In the genomic region with DNA sequence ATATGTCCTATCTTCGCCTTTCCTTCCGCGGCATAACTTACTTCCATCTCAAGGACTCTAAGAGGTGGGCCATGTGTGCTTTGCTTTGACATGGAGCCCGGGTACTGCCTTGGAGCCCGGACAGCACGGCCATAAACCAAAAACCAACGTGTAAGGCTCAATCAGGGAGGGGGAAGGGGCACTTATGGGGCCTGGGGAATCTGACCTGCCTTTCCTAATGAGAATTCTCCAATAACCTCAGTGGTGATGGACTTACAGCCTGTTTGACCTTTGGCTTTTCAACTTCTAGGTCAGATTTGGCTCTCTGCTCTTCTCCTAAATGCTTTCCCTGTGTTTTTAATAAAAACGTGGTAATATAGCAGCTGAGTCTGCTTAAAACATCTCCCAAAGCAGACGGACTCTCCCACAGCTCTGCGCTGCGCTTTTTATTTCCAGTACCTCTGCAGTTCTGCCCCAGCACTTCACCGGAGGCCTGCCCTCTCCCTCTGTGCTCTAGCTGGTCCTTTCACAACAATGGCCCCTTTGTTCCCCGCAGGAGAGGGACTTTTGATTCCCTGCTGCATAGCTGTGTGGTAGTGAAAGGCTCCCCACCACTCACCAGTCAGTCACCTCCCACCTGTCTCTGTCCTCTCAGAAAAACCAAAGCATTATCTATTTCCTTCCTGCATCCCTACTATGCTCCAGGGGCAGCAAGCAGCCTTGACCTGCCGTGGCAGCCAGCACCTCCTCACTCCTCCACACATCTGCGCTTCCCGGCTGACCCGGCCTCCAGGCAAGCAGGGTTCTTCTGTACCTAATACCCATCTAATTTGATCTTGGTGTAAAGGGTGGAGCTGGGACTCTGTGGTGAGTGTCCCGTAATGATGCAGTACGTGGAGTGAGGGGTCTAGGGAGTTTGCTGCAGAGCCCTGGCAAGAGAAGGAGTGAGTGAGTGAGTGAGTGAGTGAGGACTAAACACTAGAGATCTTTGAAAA, we compare ENCODE assay signal across 10 mouse cellular contexts. TPM values are rescaled to one million over a fixed set of nuclear protein-coding genes. Genes with fewer than 3 reads are reported as not detected.
DNase-seq lines count a peak whose midpoint lies in the region; ATAC-seq and TF ChIP-seq lines count a peak whose summit lies in the region.
"Had no signal": no experiment of that assay in that cellular context is flagged by ENCODE, and none has a peak within 500 bp of the region (broad histone marks: within the 10 kb centered on the region; RNA-seq: fewer than 3 reads in every experiment).

No protein-coding gene starts in this region.

- ATAC-seq in kidney, embryonic 16.5 days (ENCODE audit: low FRiP score, low TSS enrichment) = peak; percentile 66; the same call in 1 of the 2 replicates
- peak; percentile 80 for ATAC-seq in hindbrain, embryonic 11.5 days (ENCODE audit: low FRiP score)
- ATAC-seq in midbrain, embryonic 15.5 days (replicated peaks) = peak; percentile 41

- H3K4me2 ChIP-seq in kidney, embryonic 16.5 days (replicated peaks; ENCODE audit: low read depth, low read length) = no peak overlapping the region
- no peak overlapping the region for H3K4me2 ChIP-seq in hindbrain, embryonic 11.5 days (replicated peaks; ENCODE audit: low read depth, low read length)
- H3K4me2 ChIP-seq in midbrain, embryonic 15.5 days = no peak overlapping the region

- H3K4me3 ChIP-seq in kidney, embryonic 16.5 days (ENCODE audit: low read length) = no peak overlapping the region
- H3K4me3 ChIP-seq in cortical plate, adult 2 months (ENCODE audit: insufficient read depth, low read length) = no peak overlapping the region
- no peak overlapping the region for H3K4me3 ChIP-seq in hindbrain, embryonic 11.5 days (ENCODE audit: low read depth, low read length)
- H3K4me3 ChIP-seq in midbrain, embryonic 15.5 days = no peak overlapping the region

- 40% methylated on average over 19 of the region's 19 CpGs for WGBS in kidney, embryonic 16.5 days
- WGBS in hindbrain, embryonic 11.5 days = 25% methylated on average over 19 of the region's 19 CpGs
- 33% methylated on average over 19 of the region's 19 CpGs for WGBS in midbrain, embryonic 15.5 days

- DNase-seq in kidney, adult 8-10 months = no peak
- peak; percentile 73 for DNase-seq in hindbrain, embryonic 11.5 days (ENCODE audit: low spot score)
- no peak for DNase-seq in urinary bladder, postnatal 36 days (ENCODE audit: low spot score in 2 of 2)
- no peak for DNase-seq in cerebellum, adult 9-11 months
- no peak for DNase-seq in adrenal gland, postnatal 4 days (ENCODE audit: low spot score in 2 of 2)
- DNase-seq: kidney, postnatal 25 days had no signal

- H3K27me3 ChIP-seq in kidney, embryonic 16.5 days (ENCODE audit: insufficient read depth, low read length) = no peaks in the 10 kb centered on the region
- H3K27me3 ChIP-seq in hindbrain, embryonic 11.5 days (ENCODE audit: control insufficient read depth, insufficient read depth, low read length) = no peaks in the 10 kb centered on the region
- no peaks in the 10 kb centered on the region; the same call in 1 of the 2 replicates for H3K27me3 ChIP-seq in midbrain, embryonic 15.5 days (replicated peaks)
- H3K27me3 ChIP-seq: CH12.LX had no signal

- peaks cover 36% of the 10 kb centered on the region; the same call in 1 of the 2 replicates for H3K36me3 ChIP-seq in kidney, embryonic 16.5 days (ENCODE audit: insufficient read depth, low read length)
- H3K36me3 ChIP-seq in hindbrain, embryonic 11.5 days (ENCODE audit: control insufficient read depth, insufficient read depth, low read length) = 0 out of 2 replicates have a peak, but pooled peaks cover 2% of the 10 kb centered on the region
- H3K36me3 ChIP-seq in midbrain, embryonic 15.5 days (replicated peaks) = peaks cover 10% of the 10 kb centered on the region; the same call in 1 of the 2 replicates

- no peak for TF ChIP-seq POLR2A in cortical plate, adult 2 months (IDR thresholded peaks at IDR 0.05; ENCODE audit: extremely low read depth, insufficient read depth, low read length)

- H3K9ac ChIP-seq in kidney, embryonic 16.5 days (replicated peaks; ENCODE audit: low read length) = no peak overlapping the region
- no peak overlapping the region for H3K9ac ChIP-seq in hindbrain, embryonic 11.5 days (ENCODE audit: low read depth, low read length)
- no peak overlapping the region for H3K9ac ChIP-seq in midbrain, embryonic 15.5 days

- no peaks in the 10 kb centered on the region; the same call in none of the 2 replicates for H3K4me1 ChIP-seq in kidney, embryonic 16.5 days (ENCODE audit: insufficient read depth, low read length)
- H3K4me1 ChIP-seq in cortical plate, adult 2 months (ENCODE audit: control insufficient read depth, insufficient read depth, low read length) = peaks cover 15% of the 10 kb centered on the region
- no peaks in the 10 kb centered on the region; the same call in 1 of the 2 replicates for H3K4me1 ChIP-seq in hindbrain, embryonic 11.5 days (replicated peaks; ENCODE audit: control insufficient read depth, insufficient read depth, low read length)
- peaks cover 8% of the 10 kb centered on the region for H3K4me1 ChIP-seq in midbrain, embryonic 15.5 days

- no peaks in the 10 kb centered on the region for H3K9me3 ChIP-seq in kidney, embryonic 16.5 days (ENCODE audit: low read length)
- H3K9me3 ChIP-seq in hindbrain, embryonic 11.5 days (ENCODE audit: control insufficient read depth, low read length) = no peaks in the 10 kb centered on the region
- no peaks in the 10 kb centered on the region for H3K9me3 ChIP-seq in midbrain, embryonic 15.5 days

- H3K27ac ChIP-seq in kidney, embryonic 16.5 days (ENCODE audit: low read length) = peak overlapping the region; percentile 2; the same call in 1 of the 2 replicates
- peak overlapping the region; percentile 37 for H3K27ac ChIP-seq in cortical plate, adult 2 months (ENCODE audit: insufficient read depth, low read length)
- H3K27ac ChIP-seq in hindbrain, embryonic 11.5 days (ENCODE audit: low read depth, low read length) = peak overlapping the region; percentile 43; the same call in 1 of the 2 replicates
- no peak overlapping the region for H3K27ac ChIP-seq in midbrain, embryonic 15.5 days

- TF ChIP-seq CTCF in cortical plate, adult 2 months (IDR thresholded peaks at IDR 0.05; ENCODE audit: extremely low read depth, insufficient read depth, low read length) = no peak

RNA-seq across cellular contexts. Expression of a gene that starts 41.5 kb away (rescaled TPM):
- polyA plus RNA-seq in kidney, embryonic 16.5 days (2015; fragmentation: Nextera tagmentation; extraction: Ambion mirVana) = 19.9 and 23.2 TPM in 2 replicates
- 29.6 and 32.1 TPM in 2 replicates for polyA plus RNA-seq in cortical plate, adult 2 months (2012; rRNA removed)
- polyA plus RNA-seq in hindbrain, embryonic 11.5 days (2014; fragmentation: Nextera tagmentation; extraction: Ambion mirVana) = 36.3 and 43.6 TPM in 2 replicates
- polyA plus RNA-seq in midbrain, embryonic 15.5 days (2015; fragmentation: Nextera tagmentation; extraction: Ambion mirVana) = 14.1 and 14.8 TPM in 2 replicates
- 10 to 100 TPM; 34.2 to 41.3 TPM for total RNA-seq in adrenal gland, postnatal 4 days (2021)
